Mouse (Mus musculus): Measurements from ENCODE around the gene A830018L16Rik.

GRCm38 (mm10) chr1:11466325-11466724 lies 52.4 kb downstream of the A830018L16Rik start:
- TF ChIP-seq POLR2A (IDR thresholded peaks at IDR 0.05; ENCODE audit: borderline replicate concordance, control insufficient read depth, low read depth, low read length) (no peak), CTCF (IDR thresholded peaks at IDR 0.05; ENCODE audit: control insufficient read depth, insufficient read depth, low read length) (no peak)
